Mouse (Mus musculus) forebrain, embryonic 14.5 days (tissue): ENCODE results near the gene Hyls1. TPM values are rescaled to one million over a fixed set of nuclear protein-coding genes. Genes with fewer than 3 reads are reported as not detected.

Experiments
- polyA plus RNA-seq: library from polyadenylated mRNA; unstranded; fragments of >200 nt; fragmentation: Nextera tagmentation; extraction: Ambion mirVana; gene quantifications from 2 replicates; pipeline ENCODE4 v1.2.1, GENCODE M21; 2014

Gene Hyls1
- polyA plus RNA-seq, 1 experiment from 2014 or later = 26.1 TPM

Other genes starting within 250 kb of the Hyls1 start
- gene Cdon, start 149.3 kb downstream of the Hyls1 start, polyA plus RNA-seq = 10.5 and 11.0 TPM in 2 replicates
- gene Gm1113, start 52.1 kb downstream of the Hyls1 start, polyA plus RNA-seq = not detected in 2 replicates
- 21.0 and 22.9 TPM in 2 replicates for gene Ddx25, start 11.9 kb downstream of the Hyls1 start, polyA plus RNA-seq
- gene Pus3, start 11.8 kb downstream of the Hyls1 start, polyA plus RNA-seq = 21.9 and 23.9 TPM in 2 replicates
- gene Pate2, start 114 bp downstream of the Hyls1 start, polyA plus RNA-seq = 0.51 and 0.77 TPM in 2 replicates
- not detected in 2 replicates for gene Pate4, start 41.5 kb upstream of the Hyls1 start, polyA plus RNA-seq
- not detected in 2 replicates for gene Pate3, start 77.8 kb upstream of the Hyls1 start, polyA plus RNA-seq
- gene Pate1, start 117.0 kb upstream of the Hyls1 start, polyA plus RNA-seq = not detected in 2 replicates
- gene Gm17677, start 170.7 kb upstream of the Hyls1 start, polyA plus RNA-seq = not detected in 2 replicates
- gene Gm17727, start 207.7 kb upstream of the Hyls1 start, polyA plus RNA-seq = not detected in 2 replicates
- not detected in 2 replicates for gene Gm27235, start 219.7 kb upstream of the Hyls1 start, polyA plus RNA-seq
- gene D730048I06Rik, start 219.7 kb upstream of the Hyls1 start, polyA plus RNA-seq = not detected in 2 replicates